Mouse (Mus musculus): ENCODE results near the gene Nudt3.

Gene Nudt3

GRCm38 (mm10) chr17:27549234-27549633, 74.1 kb downstream of the Nudt3 start:
- no peak for DNase-seq (ENCODE audit: low read depth, low spot score)

GRCm38 (mm10) chr17:27547253-27547868, 75.9 kb downstream of the Nudt3 start:
- DNase-seq (ENCODE audit: low read depth, low spot score), result no peak

GRCm38 (mm10) chr17:27546574-27547085, 76.7 kb downstream of the Nudt3 start:
- DNase-seq (ENCODE audit: low read depth, low spot score), result no peak

- DNase-seq (ENCODE audit: low read depth, low spot score), result no peak
These were observed 77.3 kb downstream of the Nudt3 start for GRCm38 (mm10) chr17:27545991-27546390.

- no peak for DNase-seq (ENCODE audit: low read depth, low spot score)
These were observed 78.7 kb downstream of the Nudt3 start for GRCm38 (mm10) chr17:27544551-27544950.

- no peak for DNase-seq (ENCODE audit: low read depth, low spot score)
These were observed 81.3 kb downstream of the Nudt3 start for GRCm38 (mm10) chr17:27541984-27542383.

GRCm38 (mm10) chr17:27541261-27541660, 82.0 kb downstream of the Nudt3 start:
- DNase-seq (ENCODE audit: low read depth, low spot score), result no peak

- DNase-seq (ENCODE audit: low read depth, low spot score), result peak; percentile 80
These were observed 88.6 kb downstream of the Nudt3 start for GRCm38 (mm10) chr17:27534718-27535117.

- no peak for DNase-seq (ENCODE audit: low read depth, low spot score)
These were observed 89.9 kb downstream of the Nudt3 start for GRCm38 (mm10) chr17:27533354-27533753.

- no peak for DNase-seq (ENCODE audit: low read depth, low spot score)
These were observed 91.2 kb downstream of the Nudt3 start for GRCm38 (mm10) chr17:27532095-27532494.
